Mouse (Mus musculus) hindbrain, postnatal 0 days (tissue): Measurements from ENCODE around the gene Stk10. TPM values are rescaled to one million over a fixed set of nuclear protein-coding genes. Genes with fewer than 3 reads are reported as not detected.
A peak's percentile ranks its signal among the peaks of the same experiment; 100 is the strongest.

Experiments used
- ATAC-seq: fragments of 200-750 bp; cut with Nextera tagmentation; 2 replicates; pipeline ENCODE4 v1.8.0; 2017; ENCODE audit warnings: mild to moderate bottlenecking, moderate TSS enrichment, moderate library complexity
- DNase-seq: peaks from one replicate; pipeline ENCODE4 v3.0.0-alpha.2; 2015; ENCODE audit warnings: low spot score
- H3K27ac ChIP-seq: fragments of 300-500 bp; sonication (generic); 2 replicates; pipeline ENCODE4 v1.5.1; 2014; ENCODE audit warnings: mild to moderate bottlenecking
- H3K27me3 ChIP-seq: fragments of 300-500 bp; sonication (generic); 2 replicates; pipeline ENCODE4 v1.6.1; 2014; ENCODE audit warnings: low read length, mixed read lengths; ENCODE audit not compliant: insufficient read depth
- H3K36me3 ChIP-seq: fragments of 300-500 bp; sonication (generic); 2 replicates; pipeline ENCODE4 v1.6.1; 2014; ENCODE audit warnings: low read length, mixed read lengths; ENCODE audit not compliant: insufficient read depth
- H3K4me1 ChIP-seq: fragments of 300-500 bp; sonication (generic); 2 replicates; pipeline ENCODE4 v1.6.1; 2014; ENCODE audit warnings: antibody characterized with exemption, low read length, mixed read lengths; ENCODE audit not compliant: insufficient read depth
- H3K4me2 ChIP-seq: fragments of 300-500 bp; sonication (generic); 2 replicates; pipeline ENCODE4 v1.6.1; 2014; ENCODE audit warnings: low read depth, mild to moderate bottlenecking, low read length, moderate library complexity, mixed read lengths
- H3K4me3 ChIP-seq: fragments of 300-500 bp; sonication (generic); 2 replicates; pipeline ENCODE4 v1.5.1; 2014; ENCODE audit warnings: low read length
- H3K9ac ChIP-seq: fragments of 300-500 bp; sonication (generic); replicated peaks from 2 replicates; pipeline ENCODE4 v1.6.1; 2014; ENCODE audit warnings: mild to moderate bottlenecking, low read length, moderate library complexity, mixed read lengths
- H3K9me3 ChIP-seq: fragments of 300-500 bp; sonication (generic); 2 replicates; pipeline ENCODE4 v1.6.1; 2016; ENCODE audit warnings: low read length, mixed read lengths
- CTCF ChIP-seq: IDR thresholded peaks from 2 replicates; pipeline ENCODE4 v1.5.1; 2016; ENCODE audit warnings: antibody characterized with exemption, control low read depth, low read depth
- WGBS: fragments of 180-500 bp; shearing (Covaris S2); extraction: QIAGEN DNeasy Blood & Tissue Kit; methylation state at CpG from one replicate; pipeline ENCODE4 v1.1.7; 2014; 5-methylcytosine and 5-hydroxymethylcytosine counted together
- polyA plus RNA-seq: library from polyadenylated mRNA; unstranded; fragments of >200 nt; fragmentation: Nextera tagmentation; extraction: Ambion mirVana; gene quantifications from 2 replicates; pipeline ENCODE4 v1.2.1, GENCODE M21; 2015
- total RNA-seq: library from RNA; depleted of rRNA; stranded (reverse); fragments of >200 nt; gene quantifications from 2 replicates; pipeline ENCODE4 v1.2.3, GENCODE M21; 2014

The Stk10 gene
- total and polyA plus RNA-seq, 2 experiments from 2014 or later: 1.2 to 4.5 TPM

DNA sequence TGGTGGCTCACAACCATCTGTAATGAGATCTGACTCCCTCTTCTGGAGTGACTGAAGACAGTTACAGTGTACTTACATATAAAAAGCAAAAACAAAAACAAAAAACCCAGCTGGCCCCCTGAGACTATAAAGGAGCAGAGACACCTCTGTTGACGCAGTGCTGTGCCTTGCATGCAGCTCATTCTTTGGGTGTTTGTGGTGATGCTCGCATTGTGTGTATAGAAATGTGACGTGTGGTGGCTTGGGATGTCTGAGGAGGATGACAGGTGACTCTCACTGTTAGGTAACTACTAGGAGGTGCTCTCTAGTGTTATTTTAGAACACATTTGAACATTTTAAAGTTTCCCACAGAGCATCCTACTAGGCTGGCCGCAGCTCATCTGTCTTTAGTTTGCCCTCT lies 2.5 kb downstream of the Stk10 start:
- DNase-seq: no peak
- H3K9me3 ChIP-seq: no peaks in the 10 kb centered on the region
- no peak for ATAC-seq
- 93% methylated on average over 4 of the region's 4 CpGs for WGBS
- H3K4me1 ChIP-seq: 0 out of 2 replicates have a peak, but pooled peaks cover 15% of the 10 kb centered on the region
- H3K9ac ChIP-seq: no peak overlapping the region
- no peaks in the 10 kb centered on the region for H3K36me3 ChIP-seq
- no peak overlapping the region for H3K4me3 ChIP-seq
- no peak for TF ChIP-seq CTCF
- no peak overlapping the region for H3K4me2 ChIP-seq
- H3K27ac ChIP-seq: no peak overlapping the region
- no peaks in the 10 kb centered on the region for H3K27me3 ChIP-seq

GRCm38 (mm10) chr11:32536954-32537353 lies 3.8 kb downstream of the Stk10 start:
- Histone ChIP-seq H3K4me2 (no peak overlapping the region), H3K9me3 (no peaks in the 10 kb centered on the region), H3K4me1 (0 out of 2 replicates have a peak, but pooled peaks cover 15% of the 10 kb centered on the region), H3K36me3 (no peaks in the 10 kb centered on the region), H3K27me3 (no peaks in the 10 kb centered on the region), H3K4me3 (no peak overlapping the region), H3K9ac (no peak overlapping the region), H3K27ac (no peak overlapping the region)
- ATAC-seq: no peak; the same call in 1 of the 2 replicates
- 25% methylated on average over 7 of the region's 7 CpGs for WGBS
- TF ChIP-seq CTCF: no peak
- DNase-seq: peak; percentile 53

GRCm38 (mm10) chr11:32538435-32538834 lies 5.3 kb downstream of the Stk10 start:
- Histone ChIP-seq H3K27me3 (no peaks in the 10 kb centered on the region), H3K27ac (no peak overlapping the region), H3K9me3 (no peaks in the 10 kb centered on the region), H3K4me3 (no peak overlapping the region), H3K36me3 (no peaks in the 10 kb centered on the region), H3K4me2 (no peak overlapping the region), H3K4me1 (0 out of 2 replicates have a peak, but pooled peaks cover 9% of the 10 kb centered on the region), H3K9ac (no peak overlapping the region)
- 70% methylated on average over 6 of the region's 6 CpGs for WGBS
- TF ChIP-seq CTCF: no peak
- ATAC-seq (no peak), DNase-seq (no peak)

DNA sequence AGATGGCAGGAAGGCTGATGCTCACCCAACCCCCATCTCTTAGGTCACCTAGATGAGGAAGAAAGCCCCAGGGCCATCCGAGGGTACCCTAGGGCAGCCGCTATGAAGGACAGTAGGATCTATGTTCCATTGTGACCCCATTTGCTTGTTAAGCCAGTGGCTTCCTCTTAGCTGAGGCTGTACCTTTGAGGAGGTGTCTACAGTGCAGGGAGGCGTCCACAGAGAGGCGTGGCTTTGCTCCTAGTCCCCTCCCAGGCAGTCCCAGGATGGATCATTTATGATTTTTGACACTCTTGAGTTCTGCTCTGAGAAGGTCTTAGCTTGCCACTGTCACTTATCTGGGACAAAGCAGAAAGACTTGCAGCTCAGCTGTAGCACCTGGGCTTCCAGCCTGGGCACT lies 5.7 kb downstream of the Stk10 start:
- 0 out of 2 replicates have a peak, but pooled peaks cover 6% of the 10 kb centered on the region for H3K4me1 ChIP-seq
- no peaks in the 10 kb centered on the region for H3K9me3 ChIP-seq
- no peaks in the 10 kb centered on the region for H3K36me3 ChIP-seq
- no peak for TF ChIP-seq CTCF
- no peak overlapping the region for H3K4me2 ChIP-seq
- ATAC-seq (no peak), DNase-seq (no peak)
- H3K27me3 ChIP-seq: no peaks in the 10 kb centered on the region
- H3K4me3 ChIP-seq: no peak overlapping the region
- no peak overlapping the region for H3K27ac ChIP-seq
- 83% methylated on average over 4 of the region's 4 CpGs for WGBS
- no peak overlapping the region for H3K9ac ChIP-seq

DNA sequence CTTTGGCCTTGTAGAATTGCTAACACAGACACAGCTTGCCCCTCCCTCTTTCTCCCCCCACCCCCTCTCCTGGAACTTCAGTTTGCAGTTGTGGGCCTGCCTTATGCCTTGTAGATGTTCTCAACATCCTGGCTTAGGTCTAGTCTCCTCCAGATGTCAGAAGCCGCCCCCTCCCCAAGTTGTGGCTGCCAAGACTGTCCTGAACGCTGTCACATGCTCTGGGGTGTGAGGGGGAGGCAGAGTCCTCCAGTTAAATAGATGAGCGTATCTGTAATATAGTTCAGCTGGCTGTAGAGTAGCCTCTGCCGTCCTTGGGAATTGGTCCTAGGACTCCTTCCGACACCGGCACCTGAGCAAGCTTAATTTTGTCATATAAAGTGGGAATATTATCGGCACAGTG lies 6.6 kb downstream of the Stk10 start:
- Histone ChIP-seq H3K4me1 (0 out of 2 replicates have a peak, but pooled peaks cover 6% of the 10 kb centered on the region), H3K9me3 (no peaks in the 10 kb centered on the region), H3K4me2 (no peak overlapping the region), H3K27ac (no peak overlapping the region), H3K9ac (no peak overlapping the region), H3K36me3 (no peaks in the 10 kb centered on the region), H3K4me3 (no peak overlapping the region), H3K27me3 (no peaks in the 10 kb centered on the region)
- TF ChIP-seq CTCF: no peak
- 87% methylated on average over 7 of the region's 7 CpGs for WGBS
- DNase-seq (no peak), ATAC-seq (no peak)

DNA sequence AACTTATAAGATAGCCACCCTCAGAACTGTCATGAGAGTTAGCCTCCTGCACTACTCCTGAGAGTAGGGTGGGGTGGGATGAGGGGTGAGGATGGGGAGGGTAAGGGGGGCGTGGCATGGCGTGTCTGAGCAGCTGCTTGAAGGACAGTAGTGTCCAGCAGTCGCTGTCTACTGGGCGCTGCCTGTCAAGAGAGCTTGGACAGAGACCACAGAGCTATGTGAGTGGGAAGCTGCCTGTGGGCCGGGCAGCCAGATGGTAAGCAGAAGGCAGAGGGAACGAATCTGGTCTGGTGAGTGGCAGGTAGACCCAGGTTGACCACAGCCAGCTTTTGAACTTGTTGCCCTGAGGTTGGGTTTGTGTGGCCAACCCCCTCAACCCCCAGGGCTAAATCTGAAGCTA lies 7.4 kb downstream of the Stk10 start:
- DNase-seq (no peak), ATAC-seq (no peak)
- WGBS: 73% methylated on average over 6 of the region's 6 CpGs

DNA sequence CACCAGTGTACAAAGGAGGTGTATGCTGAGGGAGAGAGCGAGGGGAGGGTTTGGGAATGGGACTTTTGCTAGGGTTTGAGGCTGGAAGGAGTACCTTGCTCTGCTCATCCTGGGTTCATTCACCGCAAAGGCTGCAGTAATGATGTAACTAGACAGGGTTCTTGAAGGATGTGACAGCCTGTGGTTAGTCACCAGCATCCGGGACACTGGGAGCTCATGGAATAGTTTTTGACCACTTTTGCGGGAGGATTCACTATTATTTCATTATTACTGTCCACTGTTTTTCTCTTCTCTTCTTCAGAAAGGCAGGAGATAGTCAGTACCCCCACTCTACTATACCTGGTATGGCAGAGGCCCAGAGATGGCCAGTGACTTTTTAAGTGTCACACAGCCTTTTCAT lies 9.1 kb downstream of the Stk10 start:
- H3K27ac ChIP-seq: no peak overlapping the region
- ATAC-seq: no peak

More for the DNA sequence above, 7.4 kb downstream of the Stk10 start:
- H3K27ac ChIP-seq: no peak overlapping the region
- no peak overlapping the region for H3K9ac ChIP-seq
- H3K4me1 ChIP-seq: 0 out of 2 replicates have a peak, but pooled peaks cover 6% of the 10 kb centered on the region
- no peaks in the 10 kb centered on the region for H3K27me3 ChIP-seq
- H3K4me3 ChIP-seq: no peak overlapping the region
- no peak overlapping the region for H3K4me2 ChIP-seq
- no peaks in the 10 kb centered on the region for H3K9me3 ChIP-seq
- no peaks in the 10 kb centered on the region for H3K36me3 ChIP-seq
- no peak for TF ChIP-seq CTCF

More for the DNA sequence above, 9.1 kb downstream of the Stk10 start:
- H3K9ac ChIP-seq: no peak overlapping the region
- no peak for TF ChIP-seq CTCF
- no peak overlapping the region for H3K4me2 ChIP-seq
- no peak overlapping the region for H3K4me3 ChIP-seq
- 97% methylated on average over 4 of the region's 4 CpGs for WGBS
- H3K36me3 ChIP-seq: no peaks in the 10 kb centered on the region
- H3K9me3 ChIP-seq: no peaks in the 10 kb centered on the region
- DNase-seq: no peak
- H3K27me3 ChIP-seq: no peaks in the 10 kb centered on the region
- H3K4me1 ChIP-seq: 0 out of 2 replicates have a peak, but pooled peaks cover 8% of the 10 kb centered on the region
